Mouse (Mus musculus): ENCODE measurements around the gene Zdhhc21.

- TF ChIP-seq CTCF (conservative IDR thresholded peaks at IDR 0.05; ENCODE audit: low read length) (no peak), NANOG (IDR thresholded peaks at IDR 0.05; ENCODE audit: borderline replicate concordance, low read length) (no peak)
Measured at GRCm38 (mm10) chr4:82793608-82794007, 66.2 kb downstream of the Zdhhc21 start.
